Mouse (Mus musculus): ENCODE data around the gene Bora. TPM values are rescaled to one million over a fixed set of nuclear protein-coding genes. Genes with fewer than 3 reads are reported as not detected.
"Not testable (repeated sequence)": the region's sequence is repeated elsewhere in the genome, so short reads cannot be mapped to it uniquely, and the experiment has no call there.

Gene Bora
- polyA plus RNA-seq, 1 experiment from 2014 or later, result 52.1 TPM

DNA sequence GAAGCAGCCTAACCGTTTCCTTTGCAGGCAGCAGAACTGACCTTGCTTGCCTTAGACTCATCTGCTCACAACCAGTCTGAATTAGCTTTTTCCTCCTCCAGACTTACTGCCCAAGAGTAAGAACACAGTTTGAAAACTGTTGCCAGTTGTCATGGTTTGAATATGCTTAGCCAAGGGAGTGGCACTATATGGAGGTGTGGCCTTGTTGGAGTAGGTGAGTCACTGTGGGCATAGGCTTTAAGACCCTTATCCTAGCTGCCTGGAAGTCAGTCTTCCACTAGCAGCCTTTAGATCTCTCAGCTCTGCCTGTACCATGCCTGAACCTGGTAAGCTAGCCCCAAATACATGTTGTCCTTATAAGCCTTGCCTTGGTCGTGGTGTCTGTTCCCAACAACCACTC is 8.3 kb upstream of the Bora start:
- 0 out of 2 replicates have a peak, but pooled peaks cover 10% of the 10 kb centered on the region for H3K4me1 ChIP-seq
- no peak overlapping the region for H3K9ac ChIP-seq
- no peak for ATAC-seq (ENCODE audit: low FRiP score)
- no peaks in the 10 kb centered on the region for H3K9me3 ChIP-seq (replicated peaks)
- no peaks in the 10 kb centered on the region for H3K27me3 ChIP-seq
- H3K4me3 ChIP-seq, result no peak overlapping the region
- H3K27ac ChIP-seq, result no peak overlapping the region
- WGBS, result 90% methylated on average over 2 of the region's 2 CpGs
- H3K4me2 ChIP-seq (replicated peaks), result no peak overlapping the region
- peaks cover 23% of the 10 kb centered on the region for H3K36me3 ChIP-seq

DNA sequence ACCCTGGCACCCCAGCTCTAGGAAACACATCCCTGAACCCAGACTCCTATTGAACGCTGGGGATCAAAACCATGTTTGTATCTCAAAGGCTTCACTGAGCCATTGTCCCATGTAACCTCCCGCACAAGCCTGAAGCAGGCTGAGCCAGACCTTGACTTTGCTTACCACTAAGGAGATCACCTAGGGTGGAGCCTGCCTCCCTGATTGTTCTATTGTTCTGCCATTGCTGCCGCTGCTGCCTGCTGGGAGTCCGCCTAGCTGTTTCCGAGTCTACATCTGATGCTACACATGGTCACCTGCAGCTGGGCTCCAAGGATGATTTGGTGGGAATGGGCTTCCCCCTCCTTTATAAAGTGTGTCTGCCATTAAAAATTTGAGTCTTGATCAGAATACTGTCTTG is 6.7 kb upstream of the Bora start:
- not testable (repeated sequence) for ATAC-seq (ENCODE audit: low FRiP score); H3K9me3 ChIP-seq (replicated peaks); H3K4me2 ChIP-seq (replicated peaks); H3K27ac ChIP-seq; H3K4me3 ChIP-seq; H3K9ac ChIP-seq; H3K27me3 ChIP-seq
- 55% methylated on average over 5 of the region's 5 CpGs for WGBS
- peaks cover 17% of the 10 kb centered on the region for H3K36me3 ChIP-seq
- H3K4me1 ChIP-seq, result peaks cover 19% of the 10 kb centered on the region

DNA sequence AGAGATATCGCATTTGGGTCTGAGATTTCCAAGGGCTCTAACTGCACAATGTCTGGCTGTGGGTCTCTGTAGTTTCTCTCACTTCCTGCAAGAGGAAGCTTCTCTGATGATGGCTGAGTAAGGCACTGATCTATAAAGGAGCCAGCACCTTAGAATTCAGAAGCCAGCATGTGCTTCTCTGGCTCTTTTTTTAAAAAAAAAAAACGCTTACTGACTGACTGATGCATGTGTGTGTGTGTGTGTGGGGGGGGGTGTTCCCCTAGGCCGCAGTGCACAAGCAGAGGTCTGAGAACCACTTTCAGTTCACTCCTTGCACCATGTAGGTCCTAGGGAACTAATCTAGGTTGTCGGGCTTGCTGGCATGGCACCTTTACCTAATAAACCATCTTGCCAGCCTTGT is 4.6 kb upstream of the Bora start:
- no peak for ATAC-seq (ENCODE audit: low FRiP score)
- Histone ChIP-seq H3K9me3 (replicated peaks) (no peaks in the 10 kb centered on the region), H3K36me3 (peaks cover 7% of the 10 kb centered on the region; the same call in 1 of the 2 replicates), H3K27ac (no peak overlapping the region), H3K4me2 (replicated peaks) (no peak overlapping the region), H3K27me3 (no peaks in the 10 kb centered on the region), H3K4me1 (peaks cover 26% of the 10 kb centered on the region), H3K9ac (no peak overlapping the region), H3K4me3 (no peak overlapping the region)
- WGBS, result 71% methylated on average over 4 of the region's 4 CpGs

DNA sequence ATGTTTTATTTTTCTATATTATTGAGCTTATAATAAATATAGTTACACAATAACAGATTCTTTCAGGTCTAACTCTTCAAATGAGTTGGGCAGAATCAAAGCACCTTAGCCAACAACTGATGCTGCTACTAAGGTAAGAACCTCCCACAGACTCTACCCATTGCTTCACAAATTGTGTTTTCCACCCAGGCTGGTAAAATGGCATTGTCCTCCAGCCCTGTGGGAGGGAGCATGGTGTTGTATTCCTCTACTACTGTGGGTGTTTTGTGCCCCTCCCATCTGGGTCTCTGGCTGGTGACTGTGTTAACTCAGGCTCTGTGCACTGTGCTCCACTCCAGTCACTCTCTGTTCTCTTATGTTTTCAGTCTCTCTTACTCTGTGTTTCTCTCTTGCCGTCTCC is 2.5 kb upstream of the Bora start:
- H3K4me3 ChIP-seq, result peak overlapping the region; percentile 97; the same call in 1 of the 2 replicates
- H3K4me2 ChIP-seq (replicated peaks), result peak overlapping the region; percentile 70
- WGBS, result 44% methylated on average over 1 of the region's 1 CpGs

DNA sequence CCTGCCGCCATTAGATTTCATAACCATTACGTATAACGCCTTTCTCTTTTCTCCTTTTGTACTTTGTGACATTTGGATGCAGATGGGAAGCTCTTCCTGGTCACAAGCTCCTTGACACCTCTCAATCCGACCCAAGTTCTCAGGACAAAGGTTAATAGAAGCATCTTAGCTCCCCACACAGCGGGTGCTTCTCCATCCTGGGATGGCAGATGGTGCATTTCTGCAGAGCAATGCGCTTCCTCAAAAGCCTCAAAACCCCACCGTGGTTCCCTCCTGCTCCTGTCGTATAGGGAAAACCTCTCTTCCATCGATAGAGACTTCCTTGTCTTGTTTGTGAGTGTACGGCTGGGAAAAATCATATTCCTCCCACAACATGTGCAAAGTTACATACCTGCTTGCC is 1.9 kb upstream of the Bora start:
- Histone ChIP-seq H3K4me1 (peaks cover 26% of the 10 kb centered on the region), H3K9ac (peak overlapping the region; percentile 44), H3K36me3 (0 out of 2 replicates have a peak, but pooled peaks cover 2% of the 10 kb centered on the region), H3K4me2 (replicated peaks) (peak overlapping the region; percentile 70), H3K9me3 (replicated peaks) (no peaks in the 10 kb centered on the region), H3K4me3 (peak overlapping the region; percentile 97), H3K27me3 (no peaks in the 10 kb centered on the region), H3K27ac (no peak overlapping the region)
- 30% methylated on average over 10 of the region's 10 CpGs for WGBS
- no peak for ATAC-seq (ENCODE audit: low FRiP score)

More for the DNA sequence above, 2.5 kb upstream of the Bora start:
- Histone ChIP-seq H3K9ac (peak overlapping the region; percentile 44), H3K27me3 (no peaks in the 10 kb centered on the region), H3K27ac (no peak overlapping the region), H3K4me1 (peaks cover 26% of the 10 kb centered on the region), H3K9me3 (replicated peaks) (no peaks in the 10 kb centered on the region), H3K36me3 (0 out of 2 replicates have a peak, but pooled peaks cover 5% of the 10 kb centered on the region)
- no peak for ATAC-seq (ENCODE audit: low FRiP score)

DNA sequence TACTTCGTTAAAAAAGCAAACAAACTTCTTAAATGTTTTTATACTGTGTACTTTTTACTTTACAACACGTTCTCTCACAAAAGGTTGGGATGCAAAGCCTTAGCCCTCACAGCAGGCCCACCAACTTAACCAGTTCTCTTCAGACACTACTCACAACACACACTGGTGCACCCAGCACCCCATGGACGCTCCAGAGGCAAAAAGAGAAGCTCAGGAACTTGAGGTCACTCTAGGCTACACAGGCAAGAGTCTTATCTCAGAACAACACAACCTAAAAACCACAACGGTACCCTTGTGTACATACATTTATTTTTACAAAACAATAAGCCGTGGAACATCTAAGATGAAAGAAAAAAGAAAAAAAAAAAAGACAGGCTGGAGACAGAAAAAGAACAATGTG is 1.3 kb upstream of the Bora start:
- peak overlapping the region; percentile 70 for H3K4me2 ChIP-seq (replicated peaks)
- H3K36me3 ChIP-seq, result no peaks in the 10 kb centered on the region
- no peaks in the 10 kb centered on the region for H3K9me3 ChIP-seq (replicated peaks)
- peaks cover 26% of the 10 kb centered on the region for H3K4me1 ChIP-seq
- H3K27ac ChIP-seq, result no peak overlapping the region
- ATAC-seq (ENCODE audit: low FRiP score), result no peak
- H3K4me3 ChIP-seq, result peak overlapping the region; percentile 97
- peak overlapping the region; percentile 97 for H3K9ac ChIP-seq
- H3K27me3 ChIP-seq, result no peaks in the 10 kb centered on the region
- 5% methylated on average over 5 of the region's 5 CpGs for WGBS

DNA sequence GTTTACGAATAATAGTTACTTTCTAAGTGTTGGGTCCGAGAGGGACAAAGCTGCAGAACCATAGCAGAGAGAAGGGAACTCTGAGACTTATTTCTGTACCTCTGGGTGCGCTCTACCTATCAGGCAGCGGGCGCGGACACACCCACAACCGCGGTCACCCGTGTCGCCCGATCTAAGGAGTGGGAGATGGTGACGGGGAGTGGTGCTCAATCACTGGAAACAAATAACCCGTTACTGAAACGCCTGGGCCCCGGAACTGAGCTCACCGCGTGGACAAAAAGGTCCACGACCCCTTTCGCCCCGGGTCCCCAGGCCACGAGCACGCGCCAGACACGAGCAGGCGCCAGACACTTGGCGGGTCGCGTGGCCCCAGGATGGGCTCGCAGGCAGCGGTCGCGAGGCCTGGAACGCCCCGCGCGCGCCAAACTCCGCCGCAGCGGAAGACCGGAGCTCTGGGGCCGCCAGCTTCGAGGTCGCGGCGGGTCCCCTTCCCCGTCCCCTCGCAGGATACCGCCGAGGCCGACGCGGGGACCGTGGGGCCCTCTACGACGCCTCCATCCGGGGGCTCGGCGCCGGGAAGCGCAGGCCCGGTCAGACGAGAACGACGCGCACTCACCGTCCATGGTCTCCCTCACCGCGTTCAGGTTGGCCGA is 518 bp upstream of the Bora start:
- Histone ChIP-seq H3K4me2 (replicated peaks) (peak overlapping the region; percentile 70), H3K27ac (peak overlapping the region; percentile 90), H3K9me3 (replicated peaks) (no peaks in the 10 kb centered on the region), H3K36me3 (no peaks in the 10 kb centered on the region), H3K4me1 (peaks cover 26% of the 10 kb centered on the region), H3K4me3 (peak overlapping the region; percentile 97), H3K9ac (peak overlapping the region; percentile 97), H3K27me3 (no peaks in the 10 kb centered on the region)
- peak; percentile 26 for ATAC-seq (ENCODE audit: low FRiP score)
- WGBS, result under 1% methylated on average over 59 of the region's 70 CpGs

DNA sequence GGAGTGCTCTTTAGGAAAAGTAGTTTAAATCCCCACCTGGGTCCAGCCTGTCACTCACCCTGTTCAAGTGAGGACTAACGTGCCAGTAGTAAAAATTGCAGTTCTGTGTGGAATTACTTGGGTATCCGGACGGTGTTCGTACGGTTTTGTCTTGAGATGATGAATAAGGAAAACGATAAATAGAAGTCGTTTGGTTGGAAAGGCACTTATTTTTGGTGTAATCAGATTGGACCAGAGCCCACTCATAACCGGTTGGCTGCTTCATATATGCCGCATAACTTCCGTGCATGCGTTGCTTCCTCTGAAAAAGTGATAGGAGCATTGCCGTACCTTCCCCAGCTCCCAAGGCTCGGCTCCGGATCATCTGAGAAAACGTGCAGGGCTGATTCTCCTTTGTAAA is 760 bp downstream of the Bora start:
- Histone ChIP-seq H3K4me2 (replicated peaks) (peak overlapping the region; percentile 70), H3K27ac (no peak overlapping the region), H3K9me3 (replicated peaks) (no peaks in the 10 kb centered on the region), H3K27me3 (no peaks in the 10 kb centered on the region), H3K4me3 (peak overlapping the region; percentile 97), H3K4me1 (peaks cover 18% of the 10 kb centered on the region), H3K36me3 (no peaks in the 10 kb centered on the region), H3K9ac (peak overlapping the region; percentile 62)
- 1% methylated on average over 15 of the region's 15 CpGs for WGBS
- peak; percentile 7; the same call in 1 of the 2 replicates for ATAC-seq (ENCODE audit: low FRiP score)

DNA sequence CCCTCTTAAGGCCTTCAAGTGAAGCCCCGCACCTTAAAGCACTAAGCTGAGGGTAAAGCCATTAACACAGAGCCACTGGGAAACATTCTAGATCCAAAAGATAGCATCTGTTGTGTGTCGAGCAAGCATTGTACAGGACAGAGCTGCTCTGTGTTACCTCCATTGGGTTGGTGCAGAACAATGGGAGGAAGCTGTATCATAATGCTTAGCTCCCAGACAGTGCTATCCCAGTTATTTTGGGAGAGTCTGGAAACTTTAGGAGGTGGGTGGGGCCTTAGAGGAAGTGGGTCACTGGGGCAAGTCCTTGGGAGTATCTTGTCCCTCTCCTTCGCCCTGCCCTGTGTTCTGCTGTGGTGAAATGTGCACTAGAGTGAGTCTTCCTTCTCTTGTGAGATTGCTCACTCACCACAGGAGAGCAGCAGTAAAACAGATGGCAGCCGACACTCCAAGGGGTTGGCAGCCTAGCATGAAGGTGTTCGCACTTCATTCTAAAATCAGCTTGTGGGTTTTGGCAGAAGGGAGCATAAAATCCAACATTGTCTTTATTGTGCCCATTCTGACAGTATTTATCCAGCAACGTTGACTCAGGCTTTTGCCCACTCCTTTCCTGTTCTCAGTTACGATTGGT is 13.1 kb downstream of the Bora start:
- Histone ChIP-seq H3K27ac (no peak overlapping the region), H3K4me2 (replicated peaks) (no peak overlapping the region), H3K4me1 (no peaks in the 10 kb centered on the region), H3K36me3 (peaks cover 36% of the 10 kb centered on the region), H3K27me3 (no peaks in the 10 kb centered on the region), H3K9me3 (replicated peaks) (no peaks in the 10 kb centered on the region), H3K4me3 (no peak overlapping the region), H3K9ac (no peak overlapping the region)
- 92% methylated on average over 7 of the region's 7 CpGs for WGBS
- no peak for ATAC-seq (ENCODE audit: low FRiP score)

DNA sequence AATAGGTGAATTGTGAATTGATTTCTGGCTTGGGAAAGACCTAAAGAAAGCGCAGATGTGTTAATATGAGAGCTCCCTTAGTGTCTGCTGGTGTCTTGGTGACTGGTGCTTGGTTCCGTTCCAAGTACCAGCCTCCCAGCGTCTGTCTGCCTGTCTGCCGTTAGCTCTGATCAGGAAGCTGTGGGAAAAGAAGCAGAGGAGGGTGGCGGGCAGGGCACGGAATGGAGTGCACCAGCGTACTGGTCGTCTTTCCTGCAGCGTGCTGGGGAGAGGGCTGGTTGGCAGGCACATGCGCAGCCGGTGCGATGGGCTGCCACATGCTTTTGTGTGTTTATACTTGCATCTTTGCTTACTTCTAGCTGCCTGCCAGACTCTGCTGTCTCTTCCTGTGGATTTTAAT is 14.6 kb downstream of the Bora start:
- Histone ChIP-seq H3K4me3 (no peak overlapping the region), H3K27ac (no peak overlapping the region), H3K4me1 (no peaks in the 10 kb centered on the region), H3K4me2 (replicated peaks) (no peak overlapping the region), H3K9ac (no peak overlapping the region), H3K9me3 (replicated peaks) (no peaks in the 10 kb centered on the region), H3K36me3 (peaks cover 43% of the 10 kb centered on the region), H3K27me3 (no peaks in the 10 kb centered on the region)
- no peak for ATAC-seq (ENCODE audit: low FRiP score)
- 95% methylated on average over 12 of the region's 12 CpGs for WGBS

DNA sequence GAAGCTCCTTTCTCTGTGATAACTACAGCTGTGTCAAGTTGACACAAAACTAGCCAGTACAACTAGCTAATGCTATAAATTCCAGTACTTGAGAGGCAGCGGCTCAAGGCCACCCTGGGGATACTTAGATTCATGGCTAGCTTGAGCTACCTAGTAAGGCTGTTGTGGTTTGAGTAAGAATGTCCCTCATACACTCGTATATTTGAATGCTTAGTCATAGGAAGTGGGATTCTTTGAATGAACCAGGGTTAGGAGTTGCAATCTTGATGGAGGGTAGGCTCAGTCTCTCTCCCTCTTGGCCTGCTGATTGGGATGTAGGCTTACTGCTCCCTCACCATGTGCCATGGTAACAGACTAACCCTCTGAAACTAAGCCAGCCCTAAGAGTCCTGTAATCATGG is 17.1 kb downstream of the Bora start:
- whole genome bisulfite sequencing, result 92% methylated on average over 2 of the region's 2 CpGs
- no peaks in the 10 kb centered on the region for H3K27me3 ChIP-seq
- H3K9ac ChIP-seq, result no peak overlapping the region
- ATAC-seq (ENCODE audit: low FRiP score), result no peak
- H3K9me3 ChIP-seq (replicated peaks), result no peaks in the 10 kb centered on the region
- H3K4me3 ChIP-seq, result no peak overlapping the region
- H3K4me1 ChIP-seq, result no peaks in the 10 kb centered on the region
- peaks cover 40% of the 10 kb centered on the region for H3K36me3 ChIP-seq
- H3K27ac ChIP-seq, result no peak overlapping the region
- no peak overlapping the region for H3K4me2 ChIP-seq (replicated peaks)

DNA sequence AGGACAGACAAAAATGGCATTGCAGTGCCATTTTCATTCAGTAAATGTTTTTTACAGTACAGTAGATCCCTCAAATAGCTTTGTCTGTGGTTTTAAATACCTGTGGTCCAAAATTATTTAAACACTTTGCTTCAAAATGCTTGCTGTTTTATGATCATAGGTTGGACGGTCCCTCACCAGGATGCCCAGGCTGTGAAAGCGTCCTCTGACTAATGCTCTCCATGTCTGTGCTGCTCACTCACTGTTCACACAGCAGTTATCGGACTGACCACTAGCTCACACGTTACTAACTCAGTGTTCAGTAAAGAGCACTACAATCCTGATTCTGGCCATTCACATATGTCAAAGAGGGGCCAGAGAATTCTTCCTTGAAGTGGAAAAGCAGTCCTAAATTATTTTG is 25.1 kb downstream of the Bora start:
- no peak for ATAC-seq (ENCODE audit: low FRiP score)
- Histone ChIP-seq H3K36me3 (peaks cover 37% of the 10 kb centered on the region), H3K27ac (no peak overlapping the region), H3K4me3 (no peak overlapping the region), H3K27me3 (no peaks in the 10 kb centered on the region), H3K9ac (no peak overlapping the region), H3K4me2 (replicated peaks) (no peak overlapping the region), H3K4me1 (no peaks in the 10 kb centered on the region), H3K9me3 (replicated peaks) (no peaks in the 10 kb centered on the region)
- WGBS, result 94% methylated on average over 4 of the region's 4 CpGs

DNA sequence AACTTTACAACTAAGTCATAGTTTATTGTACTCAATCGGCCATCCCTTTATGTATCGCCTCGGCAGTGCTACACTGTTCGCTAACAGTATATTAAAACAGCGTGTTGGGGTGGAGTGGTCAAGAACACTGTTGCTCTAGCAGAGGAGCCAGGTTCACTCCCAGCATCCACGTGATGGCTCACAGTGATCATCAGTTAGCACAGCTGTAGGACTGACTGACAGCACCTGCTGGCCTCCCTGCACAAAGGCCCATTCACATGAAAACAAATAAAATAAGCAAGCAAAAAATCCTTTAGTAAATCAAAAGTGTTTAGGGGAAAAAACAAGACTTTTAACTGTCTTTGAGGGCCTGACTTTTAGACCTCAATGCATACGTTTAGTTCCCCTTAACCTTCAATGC is 42.9 kb downstream of the Bora start:
- no peak overlapping the region for H3K4me3 ChIP-seq
- H3K27me3 ChIP-seq, result no peaks in the 10 kb centered on the region
- H3K4me1 ChIP-seq, result no peaks in the 10 kb centered on the region
- H3K27ac ChIP-seq, result no peak overlapping the region
- peaks cover 54% of the 10 kb centered on the region for H3K36me3 ChIP-seq
- WGBS, result 96% methylated on average over 7 of the region's 7 CpGs
- H3K9me3 ChIP-seq (replicated peaks), result no peaks in the 10 kb centered on the region
- no peak overlapping the region for H3K4me2 ChIP-seq (replicated peaks)
- no peak overlapping the region for H3K9ac ChIP-seq
- ATAC-seq (ENCODE audit: low FRiP score), result no peak

Data from hindbrain, embryonic 12.5 days (tissue).